Mouse (Mus musculus) v-Abl transformed pro-B cells (cell line): ENCODE measurements around the gene Armc2.

Experiments used
- in situ Hi-C, 2 experiments: fragments of 400-800 bp; cut with MboI; formaldehyde crosslinking; loops; one replicate each; pipeline ENCODE4 v1.15.1; 2025; ENCODE audit not compliant: unreplicated experiment in 2 of 2

Gene Armc2

DNA sequence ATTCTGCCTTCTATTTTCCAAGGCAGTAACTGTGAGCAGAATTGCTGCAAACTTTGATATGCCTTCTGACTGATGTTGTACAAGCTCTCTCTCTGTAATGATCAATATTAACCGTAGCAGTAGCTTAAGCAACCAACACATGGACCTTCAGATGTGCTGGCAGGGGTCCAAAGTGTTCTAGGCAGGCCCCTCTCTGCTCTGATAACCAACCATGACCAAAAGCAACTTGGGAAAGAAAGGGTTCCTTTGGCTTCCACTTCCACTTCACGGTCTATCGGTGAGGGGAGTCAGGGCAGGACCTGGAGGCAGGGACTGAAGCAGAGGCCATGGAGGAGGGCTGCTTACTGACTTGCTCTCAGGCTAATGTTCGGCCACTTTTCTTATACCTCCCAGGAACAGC is 87.3 kb downstream of the Armc2 start:
- in situ Hi-C loops, result no loop called here

DNA sequence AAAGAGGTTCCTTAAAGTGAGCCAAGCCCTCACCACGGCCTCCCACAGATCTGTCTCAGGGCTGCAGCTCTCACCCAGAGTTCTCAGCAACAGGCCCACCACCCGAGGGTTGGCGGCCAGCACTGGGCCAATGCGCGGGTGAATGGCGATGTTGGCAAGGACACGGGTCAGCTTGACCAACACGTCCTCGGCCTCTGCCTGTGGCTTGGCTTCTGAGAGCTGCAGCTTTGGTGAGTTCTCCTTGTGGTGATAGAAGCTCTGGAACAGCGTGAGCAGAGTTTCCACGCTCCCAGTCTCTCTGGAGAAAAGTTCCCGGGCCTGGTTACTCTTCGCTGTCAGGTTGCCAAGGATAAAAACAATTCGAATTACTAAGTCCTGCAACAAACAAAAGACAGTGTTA is 91.5 kb downstream of the Armc2 start:
- in situ Hi-C loops, result no loop called here

DNA sequence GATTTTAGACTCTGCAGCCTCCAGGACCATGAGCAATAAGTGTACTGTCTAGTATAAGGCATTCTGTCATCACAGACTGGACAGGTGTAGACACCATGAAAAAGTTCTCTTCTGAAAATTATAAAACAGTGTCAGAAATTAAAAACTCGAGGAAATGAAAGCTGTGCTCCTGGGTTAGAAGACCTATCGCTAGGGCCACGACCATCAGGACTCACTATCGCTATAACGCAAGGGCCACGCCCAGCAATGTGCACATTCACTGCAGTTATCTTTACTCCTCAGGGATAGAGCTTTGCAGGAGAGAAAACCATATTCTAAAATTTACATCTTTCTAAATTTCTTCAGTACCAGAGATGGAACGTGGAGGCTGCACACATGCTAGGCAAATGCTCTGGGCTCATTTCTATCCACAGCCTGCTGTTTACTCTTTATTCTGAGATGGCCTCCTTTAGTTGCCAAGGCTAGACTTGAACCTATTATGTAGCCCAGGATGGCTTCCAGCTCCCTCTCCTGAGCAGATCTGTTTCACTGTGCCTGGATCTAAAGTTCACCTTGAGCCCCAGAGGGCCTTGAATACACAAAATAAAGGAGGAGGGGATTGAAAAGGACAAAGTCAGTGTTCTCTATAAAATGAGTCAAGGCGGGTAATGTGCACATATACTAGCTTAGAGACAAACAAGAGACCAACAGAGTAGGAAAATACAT is 105.8 kb downstream of the Armc2 start:
- in situ Hi-C loops, result no loop called here

DNA sequence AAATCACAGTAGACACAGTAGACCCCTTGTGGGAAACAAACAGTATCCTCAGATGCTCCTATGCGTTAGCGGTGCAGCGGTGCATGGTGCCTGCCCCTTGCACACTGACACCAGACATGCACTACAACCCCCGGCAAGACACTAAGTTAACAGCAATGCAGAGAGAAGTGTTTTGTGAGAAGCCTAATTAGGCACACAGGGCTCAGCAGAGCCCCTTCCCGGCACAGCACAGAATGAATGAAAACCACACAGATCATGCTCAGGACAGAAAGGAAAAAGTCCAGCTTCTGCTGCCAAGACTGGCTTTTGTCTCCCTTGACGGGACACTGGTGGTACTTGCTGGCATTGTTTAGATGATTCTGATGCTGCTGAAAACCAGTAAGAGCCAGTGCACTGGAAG is 109.3 kb downstream of the Armc2 start:
- in situ Hi-C loops, result no loop called here

DNA sequence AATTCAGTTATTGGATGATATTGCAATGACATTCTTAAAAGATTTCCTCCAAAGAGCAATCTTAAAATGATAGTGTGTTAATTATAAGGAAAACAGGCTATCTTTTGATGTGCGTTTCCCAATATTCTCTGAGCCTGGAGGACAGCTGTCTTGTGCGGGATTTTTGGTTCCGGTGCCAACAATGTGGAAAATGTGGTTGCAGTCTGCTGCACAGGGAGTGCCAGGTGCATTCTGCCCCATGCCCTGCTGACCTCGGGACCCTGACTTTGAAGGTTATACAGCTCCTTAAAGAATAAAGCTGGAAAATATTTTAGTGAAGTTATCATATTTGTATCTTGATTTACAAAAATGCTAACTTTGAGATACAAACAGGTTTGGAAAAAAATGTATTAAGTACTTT is 110.3 kb downstream of the Armc2 start:
- in situ Hi-C loops, result no loop called here

DNA sequence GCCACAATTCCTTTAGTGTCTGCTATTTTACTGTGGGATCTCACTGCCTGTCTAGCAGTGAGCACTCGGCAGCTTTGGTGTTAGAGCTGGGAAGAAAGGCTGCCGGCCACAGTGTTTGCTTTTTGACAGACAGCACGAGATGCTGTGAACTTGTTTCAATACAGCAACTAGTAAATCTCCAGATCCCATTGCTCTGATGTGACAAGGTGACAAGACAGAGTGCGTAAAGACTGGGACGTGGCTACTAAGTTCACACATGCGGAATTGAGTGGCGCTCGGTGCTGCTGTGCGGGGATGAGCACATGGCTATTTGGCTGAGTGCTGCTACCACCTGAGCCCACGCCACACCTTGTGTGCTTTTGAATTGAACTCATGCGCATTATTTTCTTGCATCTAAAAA is 110.8 kb downstream of the Armc2 start:
- in situ Hi-C loops, result no loop called here

DNA sequence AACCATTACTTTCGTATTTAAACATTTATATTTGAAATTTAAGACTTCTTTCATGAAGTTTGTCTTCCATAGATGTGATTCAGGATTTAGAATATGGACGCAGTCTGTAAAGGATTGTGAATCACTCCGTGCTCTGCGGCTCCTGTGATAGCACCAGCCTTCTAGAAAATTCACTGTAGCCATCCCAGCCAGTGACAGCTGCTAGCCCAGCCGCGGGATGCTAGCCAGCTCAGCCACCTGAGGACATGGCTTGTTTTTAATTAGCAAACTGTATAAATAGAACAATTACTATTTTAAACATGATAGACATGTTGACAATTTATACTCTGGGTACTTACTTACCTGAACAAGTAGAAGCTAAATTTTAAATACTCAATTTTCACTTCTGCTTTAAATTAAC is 116.4 kb downstream of the Armc2 start:
- in situ Hi-C loops, result no loop called here

GRCm38 (mm10) chr10:41901456-41901855 is 116.8 kb downstream of the Armc2 start:
- in situ Hi-C loops, result no loop called here

GRCm38 (mm10) chr10:41896865-41897264 is 121.4 kb downstream of the Armc2 start:
- in situ Hi-C loops, result loop anchor here in 1 of 2 experiments (10.0 kb wide), 2 partner anchors 78 to 378 kb away; partner anchors contain the start of gene Foxo3

- in situ Hi-C loops, result loop anchor here in 1 of 2 experiments (10.0 kb wide), 2 partner anchors 78 to 378 kb away; partner anchors contain the start of gene Foxo3
Observed at GRCm38 (mm10) chr10:41896425-41896824, 121.8 kb downstream of the Armc2 start.

DNA sequence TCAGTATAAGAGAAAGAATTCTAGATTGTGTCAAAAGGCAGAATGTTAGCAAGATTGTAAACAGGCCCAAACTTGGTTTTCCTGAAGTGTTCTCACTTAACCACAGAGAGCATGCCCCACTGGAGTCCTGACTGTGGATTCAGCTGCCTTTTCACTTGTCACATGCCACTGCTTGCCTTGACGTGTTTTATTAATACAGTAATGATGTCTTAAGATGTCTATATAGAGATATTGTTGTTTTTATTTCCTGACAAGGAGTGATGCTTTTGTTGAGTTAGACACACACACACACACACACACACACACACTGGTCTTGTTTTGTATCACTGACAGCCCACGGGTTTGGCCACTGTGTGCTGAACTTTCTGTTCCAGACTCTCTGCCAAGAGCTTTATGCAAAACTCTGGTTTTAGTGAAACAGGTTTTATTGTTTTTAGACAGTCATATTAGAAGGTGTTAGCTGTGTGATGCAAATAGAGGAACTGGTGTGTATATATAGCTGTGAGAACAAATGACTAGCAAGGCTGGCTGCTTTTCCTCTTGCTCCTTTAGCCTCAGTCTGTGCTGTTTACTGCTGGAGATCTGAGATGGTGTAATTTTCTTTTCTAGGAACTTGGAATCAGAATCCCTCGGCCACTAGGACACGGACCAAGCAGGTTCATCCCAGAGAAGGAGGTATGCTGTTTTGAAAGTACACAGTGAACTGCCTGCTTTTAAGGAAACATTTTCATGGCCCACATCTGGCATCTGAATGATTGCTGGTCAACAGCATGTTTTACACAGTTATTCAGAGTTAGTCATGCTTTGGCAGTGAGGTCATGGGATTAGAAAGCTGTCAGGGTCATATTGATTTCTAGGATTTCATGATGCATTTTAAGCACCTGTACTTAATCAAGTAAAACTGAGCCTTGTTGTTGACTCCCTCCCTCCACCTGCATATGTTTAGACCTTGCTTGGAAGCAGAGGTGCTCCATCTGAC is 124.5 kb downstream of the Armc2 start:
- in situ Hi-C loops, result loop anchor here in 1 of 2 experiments (10.0 kb wide), 2 partner anchors 81 to 381 kb away; partner anchors contain the start of gene Foxo3

DNA sequence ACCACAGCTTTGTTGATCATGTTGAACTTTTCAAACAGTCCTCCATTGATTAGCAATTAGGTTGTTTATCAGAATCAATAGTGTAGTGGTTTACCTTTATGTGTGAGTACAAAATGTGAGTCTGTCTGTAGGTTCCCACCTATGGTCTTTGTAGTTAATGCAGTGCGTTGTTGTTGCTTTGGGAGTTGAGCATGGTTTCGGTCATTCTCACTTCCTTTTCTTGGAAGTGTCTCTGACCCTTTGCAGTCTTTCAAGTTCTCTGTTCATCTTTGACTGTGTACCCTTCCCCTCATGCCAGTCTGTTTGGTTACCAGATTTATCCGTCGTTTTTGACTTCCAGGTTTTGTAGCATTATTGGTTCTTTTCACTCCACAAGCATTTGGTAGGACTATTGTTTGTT is 126.9 kb downstream of the Armc2 start:
- in situ Hi-C loops, result loop anchor here in 1 of 2 experiments (10.0 kb wide), 2 partner anchors 83 to 383 kb away; partner anchors contain the start of gene Foxo3

GRCm38 (mm10) chr10:41890537-41890936 is 127.7 kb downstream of the Armc2 start:
- in situ Hi-C loops, result loop anchor here in 1 of 2 experiments (10.0 kb wide), 2 partner anchors 84 to 384 kb away; partner anchors contain the start of gene Foxo3

- in situ Hi-C loops, result loop anchor here in 1 of 2 experiments (10.0 kb wide), 1 partner anchor 75 kb away; no protein-coding TSS in a partner anchor
Observed at GRCm38 (mm10) chr10:41889566-41889965, 128.7 kb downstream of the Armc2 start.

DNA sequence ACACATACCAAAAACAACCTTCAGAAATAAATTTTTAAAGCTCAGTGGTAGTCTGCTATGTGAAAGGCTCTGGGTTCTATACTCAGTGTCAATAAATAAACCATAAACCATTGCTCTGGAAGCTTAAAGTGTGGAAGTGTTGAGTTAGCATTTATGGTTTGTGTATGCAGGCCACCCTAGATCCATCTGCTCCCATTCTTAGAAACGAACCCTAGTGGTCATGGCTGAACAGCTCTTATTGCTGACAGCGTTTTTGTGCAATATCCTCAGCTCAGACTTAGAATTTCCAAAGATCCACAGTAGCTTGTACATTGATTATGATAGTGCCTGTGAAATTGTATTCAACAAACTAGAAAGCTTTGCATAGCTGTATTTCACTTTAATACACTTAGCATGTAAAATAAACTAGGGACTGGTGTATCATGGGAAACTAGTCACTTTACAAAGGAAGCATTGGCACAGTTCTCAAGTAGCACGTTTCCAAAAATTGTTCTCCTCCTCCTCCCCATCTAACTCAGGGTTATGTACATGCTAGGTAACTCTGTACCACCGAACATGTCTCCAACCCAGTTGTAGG is 129.8 kb downstream of the Armc2 start:
- in situ Hi-C loops, result loop anchor here in 1 of 2 experiments (10.0 kb wide), 1 partner anchor 74 kb away; no protein-coding TSS in a partner anchor

GRCm38 (mm10) chr10:41887080-41887821 is 131.0 kb downstream of the Armc2 start:
- in situ Hi-C loops, result loop anchor here in 1 of 2 experiments (10.0 kb wide), 1 partner anchor 72 kb away; no protein-coding TSS in a partner anchor

- in situ Hi-C loops, result loop anchor here in 1 of 2 experiments (10.0 kb wide), 1 partner anchor 69 kb away; no protein-coding TSS in a partner anchor
Observed at GRCm38 (mm10) chr10:41883741-41884575, 134.3 kb downstream of the Armc2 start.

- in situ Hi-C loops, result loop anchor here in 1 of 2 experiments (10.0 kb wide), 1 partner anchor 67 kb away; no protein-coding TSS in a partner anchor
Observed at GRCm38 (mm10) chr10:41881438-41881837, 136.8 kb downstream of the Armc2 start.

GRCm38 (mm10) chr10:41880777-41881176 is 137.5 kb downstream of the Armc2 start:
- in situ Hi-C loops, result loop anchor here in 1 of 2 experiments (10.0 kb wide), 1 partner anchor 66 kb away; no protein-coding TSS in a partner anchor
